Comparison of ENCODE assay signal across 20 mouse cellular contexts in the genomic region with DNA sequence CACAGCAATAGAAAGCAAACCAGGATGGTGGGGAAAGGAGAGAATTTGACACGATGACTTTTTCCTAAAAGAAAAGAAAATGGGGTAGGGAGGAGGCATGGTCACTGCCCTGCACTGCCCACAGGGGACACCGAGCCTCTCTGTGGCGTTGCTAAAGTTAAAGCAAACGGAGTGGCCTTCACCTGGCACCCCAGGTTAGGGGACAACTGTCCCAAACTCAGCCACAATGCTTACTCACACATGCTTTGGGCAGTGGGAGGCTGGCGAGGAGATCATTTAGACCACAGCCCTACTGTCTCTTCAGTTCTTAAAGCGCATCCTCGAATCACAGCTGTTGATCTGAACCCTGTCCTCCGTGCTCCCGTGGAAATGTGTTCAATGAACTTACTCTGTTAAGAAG. TPM values are rescaled to one million over a fixed set of nuclear protein-coding genes. Genes with fewer than 3 reads are reported as not detected.
"Had no signal": no experiment of that assay in that cellular context is flagged by ENCODE, and none has a peak within 500 bp of the region (broad histone marks: within the 10 kb centered on the region; RNA-seq: fewer than 3 reads in every experiment).

No protein-coding gene starts in this region.

- H3K36me3 ChIP-seq: limb, embryonic 10.5 days; limb, embryonic 12.5 days; limb, embryonic 13.5 days; limb, embryonic 15.5 days; liver, embryonic 12.5 days; liver, embryonic 13.5 days; liver, embryonic 15.5 days; lung, embryonic 15.5 days; midbrain, embryonic 10.5 days; midbrain, embryonic 12.5 days; midbrain, embryonic 13.5 days; midbrain, embryonic 15.5 days; neural tube, embryonic 12.5 days had no signal

- H3K27me3 ChIP-seq: limb, embryonic 12.5 days; limb, embryonic 13.5 days; limb, embryonic 15.5 days; liver, embryonic 12.5 days; liver, embryonic 13.5 days; liver, embryonic 15.5 days; midbrain, embryonic 12.5 days; midbrain, embryonic 13.5 days; midbrain, embryonic 15.5 days; neural tube, embryonic 12.5 days had no signal

- H3K4me3 ChIP-seq: limb, embryonic 10.5 days; limb, embryonic 12.5 days; limb, embryonic 13.5 days; limb, embryonic 15.5 days; liver, embryonic 12.5 days; liver, embryonic 13.5 days; liver, embryonic 15.5 days; lung, embryonic 15.5 days; megakaryocyte, embryonic 14.5 days; midbrain, embryonic 10.5 days; midbrain, embryonic 12.5 days; midbrain, embryonic 13.5 days; midbrain, embryonic 15.5 days; neural tube, embryonic 12.5 days had no signal

- H3K4me2 ChIP-seq: limb, embryonic 12.5 days; limb, embryonic 13.5 days; limb, embryonic 15.5 days; liver, embryonic 11.5 days; liver, embryonic 12.5 days; liver, embryonic 13.5 days; liver, embryonic 15.5 days; lung, embryonic 14.5 days; lung, embryonic 15.5 days; midbrain, embryonic 11.5 days; midbrain, embryonic 12.5 days; midbrain, embryonic 13.5 days; midbrain, embryonic 15.5 days; neural tube, embryonic 12.5 days had no signal

- ATAC-seq: liver, embryonic 12.5 days; liver, postnatal 0 days; lung, postnatal 0 days; midbrain, embryonic 13.5 days; midbrain, embryonic 15.5 days; midbrain, embryonic 16.5 days had no signal

RNA-seq across cellular contexts. Expression of a gene that starts 55.3 kb away (rescaled TPM):
- polyA plus RNA-seq: limb, embryonic 10.5 days had no signal
